Mouse (Mus musculus) small intestine, adult 2 months (tissue): ENCODE results near the gene Rab11a. TPM values are rescaled to one million over a fixed set of nuclear protein-coding genes. Genes with fewer than 3 reads are reported as not detected.
"Not testable (repeated sequence)": the region's sequence is repeated elsewhere in the genome, so short reads cannot be mapped to it uniquely, and the experiment has no call there.

Source experiments
- H3K27ac ChIP-seq: fragments of 200-500 bp; 2 replicates; pipeline ENCODE4 v1.5.1; 2012; ENCODE audit warnings: low read depth, low read length, control low read depth, inconsistent platforms; ENCODE audit not compliant: insufficient read depth
- H3K27me3 ChIP-seq: fragments of 200-500 bp; 2 replicates; pipeline ENCODE4 v1.6.1; 2012; ENCODE audit warnings: mild to moderate bottlenecking, moderate library complexity, low read length, inconsistent platforms; ENCODE audit not compliant: control insufficient read depth, insufficient read depth
- H3K36me3 ChIP-seq: fragments of 200-500 bp; 2 replicates; pipeline ENCODE4 v1.6.1; 2012; ENCODE audit warnings: mild to moderate bottlenecking, low read length, control low read depth, inconsistent platforms; ENCODE audit not compliant: control insufficient read depth, insufficient read depth
- H3K4me1 ChIP-seq: fragments of 200-500 bp; 2 replicates; pipeline ENCODE4 v1.6.1; 2012; ENCODE audit warnings: low read length, inconsistent platforms, mixed read lengths; ENCODE audit not compliant: control insufficient read depth, insufficient read depth, insufficient read length
- H3K4me3 ChIP-seq: fragments of 200-500 bp; 2 replicates; pipeline ENCODE4 v1.5.1; 2012; ENCODE audit warnings: low read depth, mild to moderate bottlenecking, control low read depth, inconsistent platforms, low read length, moderate library complexity
- CTCF ChIP-seq: fragments of 200-500 bp; IDR thresholded peaks from 2 replicates; pipeline ENCODE4 v1.5.1; 2012; ENCODE audit warnings: low read depth, mild to moderate bottlenecking, control low read depth, inconsistent platforms, low read length, moderate library complexity, mixed read lengths; ENCODE audit not compliant: insufficient replicate concordance, insufficient read length; ENCODE audit errors: extremely low read depth
- POLR2A ChIP-seq: fragments of 200-500 bp; IDR thresholded peaks from 2 replicates; pipeline ENCODE4 v1.6.1; 2012; ENCODE audit warnings: low read depth, mild to moderate bottlenecking, control low read depth, inconsistent platforms, low read length, moderate library complexity
- WGBS: fragments of 180-500 bp; shearing (Covaris S2); methylation state at CpG from one replicate; pipeline ENCODE4 v1.1.7; 2018; 5-methylcytosine and 5-hydroxymethylcytosine counted together
- polyA plus RNA-seq: library from polyadenylated mRNA; depleted of rRNA; stranded (reverse); fragments of >200 nt; gene quantifications from 2 replicates; pipeline ENCODE4 v1.2.3, GENCODE M21; 2012

The Rab11a gene
- polyA plus RNA-seq, 1 experiment, result 74.3 TPM

DNA sequence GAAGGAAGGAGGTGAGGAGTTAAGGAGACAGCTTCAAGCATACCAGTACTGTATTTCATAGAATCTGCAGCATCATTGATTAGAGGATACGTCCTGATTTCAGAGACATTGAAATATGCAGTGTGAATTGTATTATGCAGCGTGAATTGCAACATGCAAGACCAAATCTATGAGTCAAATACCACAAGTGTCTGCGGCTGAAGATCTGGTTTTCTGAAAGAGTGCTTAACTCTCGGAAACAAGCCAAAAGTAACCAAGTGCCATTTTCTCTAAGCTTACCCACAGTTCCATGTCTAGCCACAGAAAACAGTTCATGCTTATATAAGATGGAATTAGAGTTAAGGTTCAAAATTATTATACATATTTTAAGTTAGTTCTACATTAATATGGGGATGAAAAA lies 10.2 kb upstream of the Rab11a start:
- 73% methylated on average over 4 of the region's 4 CpGs for WGBS
- Histone ChIP-seq H3K4me1 (no peaks in the 10 kb centered on the region), H3K27me3 (no peaks in the 10 kb centered on the region), H3K27ac (no peak overlapping the region), H3K4me3 (no peak overlapping the region), H3K36me3 (no peaks in the 10 kb centered on the region)
- TF ChIP-seq CTCF (no peak), POLR2A (no peak)

DNA sequence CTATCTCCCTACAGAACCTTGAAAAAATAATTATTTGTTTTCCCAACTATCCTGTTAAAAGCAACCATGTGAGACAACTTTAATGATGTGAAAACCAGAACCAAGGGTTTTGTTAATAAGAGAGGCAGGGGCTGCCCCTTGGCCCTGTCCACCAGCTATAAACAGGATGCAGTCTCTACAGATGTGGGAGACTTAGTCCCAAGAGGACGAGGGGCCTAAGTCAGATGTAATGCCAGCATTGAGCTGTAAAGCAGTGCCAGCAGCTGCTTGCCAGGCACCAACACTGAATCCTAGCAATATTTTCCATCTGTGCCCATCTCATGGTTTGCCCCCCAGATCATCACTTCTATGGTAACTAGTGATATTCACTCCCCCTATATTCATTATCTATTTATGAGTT lies 4.9 kb upstream of the Rab11a start:
- no peak overlapping the region for H3K27ac ChIP-seq
- 50% methylated on average over 1 of the region's 1 CpGs for WGBS
- no peak overlapping the region for H3K4me3 ChIP-seq
- H3K36me3 ChIP-seq, result no peaks in the 10 kb centered on the region
- no peaks in the 10 kb centered on the region for H3K4me1 ChIP-seq
- H3K27me3 ChIP-seq, result no peaks in the 10 kb centered on the region
- no peak for TF ChIP-seq CTCF
- TF ChIP-seq POLR2A, result no peak

DNA sequence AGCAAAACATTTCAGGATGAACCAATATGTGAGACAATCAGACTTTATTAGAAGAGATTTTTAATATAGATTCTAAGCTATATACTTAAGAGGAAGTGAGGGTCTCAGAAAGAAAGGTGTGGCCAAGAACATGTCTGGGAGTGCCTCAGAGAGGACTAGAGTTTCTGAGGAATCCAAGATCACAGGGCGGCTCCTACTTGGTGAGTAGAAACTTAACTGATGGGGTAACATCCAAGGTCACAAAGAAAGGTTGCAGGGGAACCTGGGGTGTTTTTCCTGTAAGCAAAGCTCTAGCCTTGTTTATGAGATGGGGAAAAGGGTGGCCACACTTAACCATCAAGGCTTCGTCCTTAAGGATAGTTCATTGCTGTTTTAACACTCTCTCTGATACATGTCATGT lies 1.4 kb upstream of the Rab11a start:
- Histone ChIP-seq H3K36me3 (no peaks in the 10 kb centered on the region), H3K27ac (no peak overlapping the region), H3K4me1 (no peaks in the 10 kb centered on the region; the same call in 1 of the 2 replicates), H3K4me3 (no peak overlapping the region), H3K27me3 (no peaks in the 10 kb centered on the region)
- TF ChIP-seq POLR2A, result no peak
- TF ChIP-seq CTCF, result no peak
- WGBS, result 71% methylated on average over 2 of the region's 2 CpGs

DNA sequence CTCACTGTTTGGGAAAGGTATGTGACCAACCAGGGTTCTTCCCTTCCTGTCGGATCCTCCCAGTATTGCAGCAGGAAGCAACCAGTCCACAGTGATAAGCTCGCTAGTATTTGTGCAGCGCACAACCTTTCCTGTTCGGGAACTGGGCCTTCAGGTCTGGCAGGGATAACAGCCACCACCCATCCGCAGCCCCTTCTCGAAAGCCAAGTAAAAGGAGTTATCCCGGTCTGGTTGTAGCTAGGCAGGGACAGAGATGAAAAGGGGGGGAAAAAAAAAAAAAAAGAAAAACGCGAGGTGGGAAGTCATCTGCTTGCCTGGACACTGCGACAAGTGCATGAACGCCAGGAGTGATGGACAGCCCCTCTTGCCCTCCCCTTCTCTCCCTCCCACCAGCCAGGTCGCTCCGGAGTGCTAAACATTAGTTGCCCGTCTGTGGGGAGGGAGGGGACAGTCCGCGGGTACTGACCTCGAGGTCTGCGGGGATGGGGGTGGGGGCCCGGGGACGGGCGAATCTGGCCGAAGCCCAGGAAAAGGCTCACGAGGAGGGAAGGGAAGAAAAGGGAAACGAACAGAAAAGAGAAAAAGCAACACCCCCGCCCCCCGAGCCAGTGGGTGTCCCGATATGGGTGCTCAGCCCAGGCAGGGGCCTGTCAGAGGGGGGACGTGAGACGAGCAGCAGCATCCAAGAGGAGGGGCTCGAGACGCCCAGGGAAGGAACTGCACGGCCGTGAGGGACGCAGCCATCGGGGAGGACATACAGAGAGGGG lies 736 bp downstream of the Rab11a start:
- H3K4me3 ChIP-seq, result peak overlapping the region; percentile 97
- WGBS, result under 1% methylated on average over 35 of the region's 35 CpGs
- TF ChIP-seq CTCF (peak; percentile 14; the same call in 1 of the 2 replicates), POLR2A (peak; percentile 33; the same call in 1 of the 2 replicates)
- H3K27me3 ChIP-seq, result no peaks in the 10 kb centered on the region
- no peaks in the 10 kb centered on the region; the same call in 1 of the 2 replicates for H3K4me1 ChIP-seq
- peak overlapping the region; percentile 85 for H3K27ac ChIP-seq
- no peaks in the 10 kb centered on the region for H3K36me3 ChIP-seq

DNA sequence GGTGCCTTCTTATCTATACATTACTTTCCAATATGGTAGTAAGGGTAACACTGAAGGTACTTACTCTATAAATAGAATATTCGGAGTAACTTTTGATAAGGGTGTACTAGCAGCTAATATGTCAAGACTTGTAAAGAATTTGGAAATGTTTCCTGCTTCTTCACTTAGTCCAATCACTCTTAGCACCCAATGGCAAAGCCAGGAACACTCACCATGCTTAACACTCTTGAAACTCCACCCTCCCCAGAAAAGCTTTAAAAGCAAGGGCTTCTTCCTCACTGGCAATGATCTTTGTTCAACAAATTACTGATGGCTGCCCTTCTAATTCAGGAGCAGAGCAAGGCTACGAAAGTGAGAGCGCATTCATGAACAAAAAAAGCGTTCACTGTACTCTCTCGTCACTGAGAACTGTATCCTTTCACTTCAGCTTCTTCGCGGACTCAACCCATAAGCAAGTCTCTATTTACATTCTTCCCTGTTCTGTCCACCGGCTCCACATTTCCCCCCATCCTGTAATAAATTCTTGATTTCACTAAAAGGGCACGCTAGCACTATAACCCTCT lies 1.4 kb downstream of the Rab11a start:
- peak overlapping the region; percentile 76 for H3K27ac ChIP-seq
- peak overlapping the region; percentile 97; the same call in 1 of the 2 replicates for H3K4me3 ChIP-seq
- WGBS, result 2% methylated on average over 9 of the region's 9 CpGs
- no peaks in the 10 kb centered on the region for H3K27me3 ChIP-seq
- H3K4me1 ChIP-seq, result no peaks in the 10 kb centered on the region; the same call in 1 of the 2 replicates
- no peak for TF ChIP-seq CTCF
- no peaks in the 10 kb centered on the region for H3K36me3 ChIP-seq

DNA sequence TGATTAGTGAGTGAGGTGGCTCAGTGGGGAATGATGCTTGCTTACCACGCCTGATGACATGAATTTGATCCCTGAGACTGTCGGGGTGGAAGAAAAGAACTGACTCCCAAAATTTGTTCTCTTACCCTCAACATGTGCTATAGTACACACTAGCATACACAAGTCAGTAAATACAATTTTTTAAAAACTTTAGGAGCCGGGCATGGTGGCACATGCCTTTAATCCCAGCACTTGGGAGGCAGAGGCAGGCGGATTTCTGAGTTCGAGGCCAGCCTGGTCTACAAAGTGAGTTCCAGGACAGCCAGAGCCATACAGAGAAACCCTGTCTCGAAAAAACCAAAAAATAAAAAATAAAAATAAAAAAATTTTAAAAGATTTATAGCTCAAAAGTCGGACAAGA lies 2.6 kb downstream of the Rab11a start:
- H3K27ac ChIP-seq, H3K27me3 ChIP-seq, H3K36me3 ChIP-seq, H3K4me3 ChIP-seq, H3K4me1 ChIP-seq: not testable (repeated sequence)
- 86% methylated on average over 7 of the region's 7 CpGs for WGBS

DNA sequence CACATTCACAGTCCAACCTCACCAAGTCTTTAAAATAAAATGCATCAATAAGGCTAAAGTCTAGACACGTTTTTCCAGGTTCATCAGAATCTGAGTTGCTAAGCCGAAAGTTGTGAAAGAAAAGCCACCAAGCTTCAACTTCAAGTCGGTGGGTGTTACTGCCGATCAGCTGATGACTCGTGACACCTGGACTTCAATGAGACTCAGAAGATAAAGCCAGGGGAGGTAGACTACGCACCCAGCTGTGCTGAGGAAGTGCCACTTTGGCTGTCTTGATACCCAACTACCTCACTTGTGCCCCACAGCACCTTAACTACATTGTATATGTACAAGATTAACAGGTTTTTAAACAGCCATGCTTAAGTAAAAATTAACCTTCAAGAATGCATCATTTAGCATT lies 3.4 kb downstream of the Rab11a start:
- no peak overlapping the region for H3K27ac ChIP-seq
- WGBS, result 52% methylated on average over 6 of the region's 6 CpGs
- no peaks in the 10 kb centered on the region for H3K36me3 ChIP-seq
- no peaks in the 10 kb centered on the region for H3K27me3 ChIP-seq
- no peak for TF ChIP-seq POLR2A
- TF ChIP-seq CTCF, result no peak
- no peaks in the 10 kb centered on the region; the same call in 1 of the 2 replicates for H3K4me1 ChIP-seq
- H3K4me3 ChIP-seq, result no peak overlapping the region
